Mouse (Mus musculus) heart, postnatal 0 days (tissue): ENCODE results near the gene Spry2.

ENCODE experiments used
- CTCF ChIP-seq: IDR thresholded peaks from 2 replicates; pipeline ENCODE4 v1.5.1; 2016; ENCODE audit warnings: antibody characterized with exemption, control low read depth, low read depth
- EP300 ChIP-seq: IDR thresholded peaks from 2 replicates; pipeline ENCODE4 v1.6.1; 2016; ENCODE audit warnings: antibody characterized with exemption, low read depth

GRCm38 (mm10) chr14:105893623-105893995, 3.0 kb downstream of the Spry2 start:
- TF ChIP-seq CTCF (no peak), EP300 (no peak)
